Mouse (Mus musculus): ENCODE measurements around the gene Eapp. TPM values are rescaled to one million over a fixed set of nuclear protein-coding genes. Genes with fewer than 3 reads are reported as not detected.
"Not testable (repeated sequence)": the region's sequence is repeated elsewhere in the genome, so short reads cannot be mapped to it uniquely, and the experiment has no call there.

Gene Eapp
- polyA plus RNA-seq (2012; rRNA removed) (13.2 and 19.5 TPM in 2 replicates), polyA plus RNA-seq (2014; fragmentation: Nextera tagmentation; extraction: Ambion mirVana) (64.3 and 68.7 TPM in 2 replicates)

GRCm38 (mm10) chr12:54695511-54696241 is at the start of gene Eapp:
Eapp (minus strand) TSS chr12:54695897.
- Histone ChIP-seq H3K27ac (replicated peaks; ENCODE audit: low read depth, low read length) (peak within 1 kb of the TSS; percentile 90), H3K27me3 (ENCODE audit: control insufficient read depth, insufficient read depth, low read length) (no peaks in the 10 kb centered on the region), H3K4me2 (replicated peaks; ENCODE audit: low read depth, low read length, severe bottlenecking) (peak within 1 kb of the TSS; percentile 70), H3K4me3 (replicated peaks; ENCODE audit: low read length) (peak within 1 kb of the TSS; percentile 91), H3K9ac (ENCODE audit: low read depth, low read length, severe bottlenecking) (peak within 1 kb of the TSS; percentile 85), H3K9me3 (ENCODE audit: control insufficient read depth, low read length) (no peaks in the 10 kb centered on the region), H3K36me3 (ENCODE audit: control insufficient read depth, insufficient read depth, low read length) (peaks cover 16% of the 10 kb centered on the region), H3K4me1 (ENCODE audit: control insufficient read depth, insufficient read depth, low read length) (peaks cover 4% of the 10 kb centered on the region; the same call in 1 of the 2 replicates)
- peak; percentile 71; the same call in 1 of the 2 replicates for TF ChIP-seq POLR2A (IDR thresholded peaks at IDR 0.05; ENCODE audit: borderline replicate concordance, extremely low read depth, insufficient read depth, insufficient read length)
- ATAC-seq (ENCODE audit: low FRiP score, low read depth) (peak; percentile 83), DNase-seq (ENCODE audit: low spot score) (peak; percentile 96)
- WGBS = 2% methylated on average over 57 of the region's 57 CpGs

- ATAC-seq (ENCODE audit: low FRiP score, low read depth) = peak; percentile 67
- not testable (repeated sequence) for H3K27ac ChIP-seq (replicated peaks; ENCODE audit: low read depth, low read length); H3K9ac ChIP-seq (ENCODE audit: low read depth, low read length, severe bottlenecking); H3K4me1 ChIP-seq (ENCODE audit: control insufficient read depth, insufficient read depth, low read length); H3K4me2 ChIP-seq (replicated peaks; ENCODE audit: low read depth, low read length, severe bottlenecking); H3K4me3 ChIP-seq (replicated peaks; ENCODE audit: low read length); H3K36me3 ChIP-seq (ENCODE audit: control insufficient read depth, insufficient read depth, low read length); H3K27me3 ChIP-seq (ENCODE audit: control insufficient read depth, insufficient read depth, low read length); DNase-seq (ENCODE audit: low spot score); H3K9me3 ChIP-seq (ENCODE audit: control insufficient read depth, low read length)
- 2% methylated on average over 8 of the region's 33 CpGs for WGBS
Observed at GRCm38 (mm10) chr12:54738661-54739243, 43.1 kb upstream of the Eapp start.

- H3K4me2 ChIP-seq (replicated peaks; ENCODE audit: low read depth, low read length, severe bottlenecking) = not testable (repeated sequence)
Observed at GRCm38 (mm10) chr12:54737891-54738660, 42.4 kb upstream of the Eapp start.

GRCm38 (mm10) chr12:54734307-54735131 is 38.8 kb upstream of the Eapp start:
- 0 out of 2 replicates have a peak, but pooled peaks have one; percentile 27 for TF ChIP-seq POLR2A (IDR thresholded peaks at IDR 0.05; ENCODE audit: borderline replicate concordance, extremely low read depth, insufficient read depth, insufficient read length)
- not testable (repeated sequence) for H3K4me1 ChIP-seq (ENCODE audit: control insufficient read depth, insufficient read depth, low read length); H3K4me2 ChIP-seq (replicated peaks; ENCODE audit: low read depth, low read length, severe bottlenecking); H3K27ac ChIP-seq (replicated peaks; ENCODE audit: low read depth, low read length); DNase-seq (ENCODE audit: low spot score); H3K9me3 ChIP-seq (ENCODE audit: control insufficient read depth, low read length); H3K4me3 ChIP-seq (replicated peaks; ENCODE audit: low read length); H3K9ac ChIP-seq (ENCODE audit: low read depth, low read length, severe bottlenecking); H3K27me3 ChIP-seq (ENCODE audit: control insufficient read depth, insufficient read depth, low read length); H3K36me3 ChIP-seq (ENCODE audit: control insufficient read depth, insufficient read depth, low read length)
- peak; percentile 59 for ATAC-seq (ENCODE audit: low FRiP score, low read depth)
- WGBS = 0% methylated on average over 6 of the region's 49 CpGs

More at GRCm38 (mm10) chr12:54737891-54738660, 42.4 kb upstream of the Eapp start:
- H3K27ac ChIP-seq (replicated peaks; ENCODE audit: low read depth, low read length); H3K36me3 ChIP-seq (ENCODE audit: control insufficient read depth, insufficient read depth, low read length); H3K9ac ChIP-seq (ENCODE audit: low read depth, low read length, severe bottlenecking); H3K27me3 ChIP-seq (ENCODE audit: control insufficient read depth, insufficient read depth, low read length); H3K9me3 ChIP-seq (ENCODE audit: control insufficient read depth, low read length); DNase-seq (ENCODE audit: low spot score); H3K4me3 ChIP-seq (replicated peaks; ENCODE audit: low read length); H3K4me1 ChIP-seq (ENCODE audit: control insufficient read depth, insufficient read depth, low read length): not testable (repeated sequence)
- WGBS = no CpG with 5 or more reads among the region's 21 CpGs
- peak; percentile 80 for ATAC-seq (ENCODE audit: low FRiP score, low read depth)

- H3K4me3 ChIP-seq (replicated peaks; ENCODE audit: low read length); H3K27ac ChIP-seq (replicated peaks; ENCODE audit: low read depth, low read length); DNase-seq (ENCODE audit: low spot score); H3K4me1 ChIP-seq (ENCODE audit: control insufficient read depth, insufficient read depth, low read length); H3K27me3 ChIP-seq (ENCODE audit: control insufficient read depth, insufficient read depth, low read length); H3K4me2 ChIP-seq (replicated peaks; ENCODE audit: low read depth, low read length, severe bottlenecking); H3K9me3 ChIP-seq (ENCODE audit: control insufficient read depth, low read length); H3K9ac ChIP-seq (ENCODE audit: low read depth, low read length, severe bottlenecking); H3K36me3 ChIP-seq (ENCODE audit: control insufficient read depth, insufficient read depth, low read length): not testable (repeated sequence)
- peak; percentile 91 for ATAC-seq (ENCODE audit: low FRiP score, low read depth)
- WGBS = no CpG with 5 or more reads among the region's 56 CpGs
Observed at GRCm38 (mm10) chr12:54729140-54730059, 33.7 kb upstream of the Eapp start.

GRCm38 (mm10) chr12:54718871-54719786 is 23.4 kb upstream of the Eapp start:
- DNase-seq (ENCODE audit: low spot score); H3K4me2 ChIP-seq (replicated peaks; ENCODE audit: low read depth, low read length, severe bottlenecking): not testable (repeated sequence)
- no CpG with 5 or more reads among the region's 56 CpGs for WGBS

More at GRCm38 (mm10) chr12:54718871-54719786, 23.4 kb upstream of the Eapp start:
- not testable (repeated sequence) for H3K27me3 ChIP-seq (ENCODE audit: control insufficient read depth, insufficient read depth, low read length); H3K4me3 ChIP-seq (replicated peaks; ENCODE audit: low read length); H3K9me3 ChIP-seq (ENCODE audit: control insufficient read depth, low read length); H3K4me1 ChIP-seq (ENCODE audit: control insufficient read depth, insufficient read depth, low read length); H3K36me3 ChIP-seq (ENCODE audit: control insufficient read depth, insufficient read depth, low read length); H3K27ac ChIP-seq (replicated peaks; ENCODE audit: low read depth, low read length); H3K9ac ChIP-seq (ENCODE audit: low read depth, low read length, severe bottlenecking)
- peak; percentile 92 for ATAC-seq (ENCODE audit: low FRiP score, low read depth)
